Mouse (Mus musculus): Measurements from ENCODE around the gene Dpy30.

Gene Dpy30

DNA sequence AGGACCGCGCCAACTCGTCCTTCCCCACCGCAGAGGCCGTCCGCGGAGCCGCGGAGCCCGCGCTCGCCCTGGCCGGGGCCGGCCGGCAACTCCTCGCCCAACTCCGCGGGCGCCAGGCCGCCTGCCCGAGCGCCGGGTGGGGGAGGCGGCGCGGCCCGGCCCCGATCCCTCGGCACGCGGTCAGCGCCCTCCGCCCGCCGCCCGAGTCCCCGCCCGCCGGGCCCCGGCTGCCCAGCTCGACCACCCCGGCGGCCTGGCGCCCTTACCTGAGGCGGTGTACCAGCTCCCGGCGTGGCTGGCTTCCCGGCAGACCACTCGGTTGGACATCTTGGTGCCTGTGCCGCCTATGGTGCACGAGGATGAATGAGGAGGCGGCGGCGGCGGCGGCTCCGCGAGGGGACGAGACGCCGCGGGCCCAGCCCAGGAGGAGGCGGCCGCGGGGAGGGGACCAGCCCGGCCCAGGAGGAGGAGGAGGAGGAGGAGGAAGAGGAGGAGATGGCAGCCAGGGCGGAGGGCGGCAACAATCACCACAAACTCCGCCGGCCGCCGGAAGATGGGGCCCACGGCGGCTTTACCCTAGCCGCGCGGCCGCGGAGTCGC, 29.2 kb downstream of the Dpy30 start:
- DNase-seq = peak; percentile 91

DNA sequence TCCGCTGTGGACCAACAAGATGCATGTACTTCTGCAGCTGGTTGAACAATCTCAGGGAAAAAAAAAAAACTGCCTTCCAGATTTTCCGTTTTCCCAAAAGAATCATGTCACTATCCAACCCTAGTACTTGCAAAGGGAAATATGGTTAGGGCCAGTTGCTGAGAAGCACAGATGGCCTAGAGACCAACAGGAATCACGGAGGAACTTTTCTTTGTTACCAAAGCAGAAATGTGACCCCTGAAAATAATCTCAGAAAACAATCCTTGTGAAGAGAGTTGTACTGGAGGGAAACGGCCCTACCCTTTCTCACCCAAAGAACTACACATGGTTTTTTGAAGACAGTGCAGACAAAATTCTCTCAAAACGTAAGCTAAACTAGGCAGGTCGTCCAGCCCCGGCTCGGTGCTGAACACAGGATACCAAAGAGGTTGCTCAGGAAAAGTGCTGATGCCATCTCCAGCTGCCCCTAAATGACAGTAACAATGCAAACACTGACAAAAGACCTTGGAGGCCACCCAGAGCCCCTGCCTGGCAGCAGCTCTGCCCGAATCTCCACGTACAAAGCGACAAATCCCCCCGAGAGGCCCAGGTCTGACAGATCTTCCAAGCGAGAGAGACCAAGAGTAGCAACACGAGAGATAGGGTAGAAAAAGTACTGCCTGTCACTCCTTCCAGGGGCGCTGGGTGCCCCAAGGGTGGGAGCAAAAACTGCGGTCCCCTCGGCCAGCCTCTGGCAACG, 29.9 kb downstream of the Dpy30 start:
- DNase-seq = peak; percentile 50

DNA sequence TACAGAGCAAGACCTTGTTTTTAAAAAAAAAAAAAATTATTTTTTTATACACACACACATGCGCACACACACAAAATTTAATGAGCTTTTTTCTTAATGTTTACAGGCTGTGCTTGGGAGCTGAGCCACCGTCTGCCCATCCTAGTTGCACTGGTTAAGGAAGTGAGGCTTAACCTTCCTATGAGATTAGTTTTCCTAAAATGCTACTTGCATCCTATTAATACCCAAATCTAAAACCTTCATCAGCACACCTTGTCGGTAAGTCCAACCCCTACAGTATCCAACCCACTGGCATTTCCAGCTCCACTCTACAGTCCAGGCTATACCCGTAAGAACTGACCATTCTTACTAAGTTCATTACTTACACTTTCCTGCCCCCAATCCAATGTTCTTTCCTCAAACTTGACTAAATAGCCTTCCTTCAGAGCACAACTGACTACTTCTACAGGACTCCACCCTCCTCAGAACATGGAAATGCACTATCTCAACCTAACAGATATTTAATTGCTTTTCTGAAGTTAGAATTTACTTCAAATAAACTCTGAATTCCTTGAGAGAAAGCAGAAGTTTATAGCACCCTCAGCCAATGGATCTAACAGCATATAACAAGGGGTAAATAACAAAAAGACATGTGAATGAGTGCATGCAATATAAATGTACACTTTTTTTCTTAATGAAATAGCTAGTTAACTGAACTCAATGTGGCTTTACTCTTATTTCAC, 31.9 kb downstream of the Dpy30 start:
- no peak for DNase-seq

DNA sequence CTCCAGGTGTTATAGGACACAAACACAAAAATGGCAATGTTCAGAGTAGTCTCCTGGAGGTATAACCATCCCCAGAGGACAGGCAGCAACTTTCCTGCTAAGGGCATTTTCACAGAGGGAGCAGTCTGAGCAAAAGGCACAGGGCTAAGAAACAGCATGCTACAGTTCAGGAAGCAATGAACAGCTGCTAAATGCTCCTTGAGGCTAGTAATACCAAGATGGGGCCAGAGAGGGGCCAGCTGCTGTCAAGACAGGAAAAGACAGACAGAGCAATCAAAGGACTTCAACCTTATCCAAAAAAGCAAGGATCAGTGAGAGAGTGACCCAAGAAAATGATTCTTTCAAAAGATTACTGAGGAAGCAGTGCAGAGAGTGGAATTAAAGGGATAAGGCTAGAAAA, 32.9 kb downstream of the Dpy30 start:
- DNase-seq = no peak

DNA sequence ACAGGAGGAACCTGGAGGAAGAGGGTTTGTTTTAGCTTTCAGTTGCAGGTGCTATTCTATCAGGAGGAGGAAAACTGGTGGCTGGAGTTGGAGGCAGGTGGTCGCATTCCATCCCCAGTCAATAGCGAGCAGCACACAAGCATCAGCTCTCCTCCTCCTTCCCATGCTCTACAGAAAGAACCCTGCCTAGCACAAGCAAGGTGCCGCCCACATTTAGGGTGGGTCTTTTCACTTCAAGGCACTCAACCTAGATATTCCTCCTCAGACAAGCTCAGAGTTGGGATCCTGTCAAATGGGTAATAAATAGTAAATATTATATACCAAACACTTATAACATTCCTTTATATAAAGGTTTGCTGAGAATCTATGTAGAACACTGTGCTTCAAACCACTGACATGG, 33.5 kb downstream of the Dpy30 start:
- peak; percentile 73 for DNase-seq

DNA sequence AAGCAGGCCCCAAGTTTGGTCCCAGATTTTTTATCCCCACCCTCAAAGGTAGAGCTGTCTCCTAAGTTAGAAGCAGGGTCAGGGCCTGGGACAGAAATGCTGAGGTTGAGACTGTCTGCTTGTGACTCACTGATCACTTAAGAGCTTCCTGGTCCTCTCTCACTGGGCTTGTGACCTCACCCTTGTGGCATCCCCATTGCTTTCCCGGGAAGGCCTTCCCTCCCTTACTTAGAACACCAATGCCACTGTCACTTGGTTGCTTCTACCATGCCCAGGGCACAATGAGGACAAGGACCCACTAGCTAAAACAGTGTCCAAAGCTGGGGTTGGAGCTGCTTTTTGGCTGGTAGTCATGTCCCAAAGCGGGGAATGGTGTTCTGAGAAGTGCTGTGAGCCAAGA, 35.1 kb downstream of the Dpy30 start:
- DNase-seq = no peak

DNA sequence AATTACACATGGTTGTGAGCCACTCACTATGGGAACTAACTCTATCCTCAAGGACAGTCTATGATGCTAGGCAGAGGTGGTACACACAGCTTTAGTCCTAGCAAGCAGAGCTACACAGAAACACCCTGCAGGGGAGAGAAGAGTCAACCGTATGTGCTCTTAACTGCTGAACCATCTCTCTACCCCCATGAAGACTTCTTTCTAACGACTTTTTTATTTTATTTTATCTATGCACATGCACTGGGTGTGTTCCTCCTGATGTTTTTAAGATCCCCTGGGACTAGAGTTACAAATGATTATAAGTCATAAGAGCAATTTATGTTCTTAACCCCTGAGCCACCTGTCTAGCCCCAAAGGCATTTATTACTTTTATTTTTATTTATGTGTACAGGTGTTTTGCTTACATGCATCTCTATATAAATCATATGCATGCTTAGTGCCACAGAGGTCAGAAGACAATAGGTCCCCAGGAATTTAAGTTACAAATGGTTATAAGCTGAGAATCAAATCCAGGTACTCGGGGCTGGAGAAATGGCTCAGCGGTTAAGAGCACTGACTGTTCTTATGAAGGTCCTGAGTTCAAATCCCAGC, 37.5 kb downstream of the Dpy30 start:
- no peak for DNase-seq

DNA sequence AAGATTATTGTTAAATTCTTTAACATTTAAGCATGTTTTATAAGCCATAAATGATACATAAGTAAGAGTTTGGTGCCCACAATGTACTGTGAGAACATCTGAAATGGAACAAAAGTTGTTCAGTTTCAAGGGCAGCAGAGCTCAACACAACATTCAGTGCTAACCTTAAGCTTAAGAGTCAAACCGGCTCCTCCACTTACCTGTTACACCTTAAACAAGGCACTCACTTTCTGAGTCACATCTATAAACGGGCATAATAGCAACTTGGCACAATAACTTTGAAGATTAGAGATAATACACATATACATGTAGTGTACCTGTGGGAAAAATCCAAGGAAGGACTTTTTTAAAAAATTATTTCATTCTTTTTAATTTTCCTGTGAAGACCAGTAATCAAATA, 38.0 kb downstream of the Dpy30 start:
- DNase-seq = no peak

DNA sequence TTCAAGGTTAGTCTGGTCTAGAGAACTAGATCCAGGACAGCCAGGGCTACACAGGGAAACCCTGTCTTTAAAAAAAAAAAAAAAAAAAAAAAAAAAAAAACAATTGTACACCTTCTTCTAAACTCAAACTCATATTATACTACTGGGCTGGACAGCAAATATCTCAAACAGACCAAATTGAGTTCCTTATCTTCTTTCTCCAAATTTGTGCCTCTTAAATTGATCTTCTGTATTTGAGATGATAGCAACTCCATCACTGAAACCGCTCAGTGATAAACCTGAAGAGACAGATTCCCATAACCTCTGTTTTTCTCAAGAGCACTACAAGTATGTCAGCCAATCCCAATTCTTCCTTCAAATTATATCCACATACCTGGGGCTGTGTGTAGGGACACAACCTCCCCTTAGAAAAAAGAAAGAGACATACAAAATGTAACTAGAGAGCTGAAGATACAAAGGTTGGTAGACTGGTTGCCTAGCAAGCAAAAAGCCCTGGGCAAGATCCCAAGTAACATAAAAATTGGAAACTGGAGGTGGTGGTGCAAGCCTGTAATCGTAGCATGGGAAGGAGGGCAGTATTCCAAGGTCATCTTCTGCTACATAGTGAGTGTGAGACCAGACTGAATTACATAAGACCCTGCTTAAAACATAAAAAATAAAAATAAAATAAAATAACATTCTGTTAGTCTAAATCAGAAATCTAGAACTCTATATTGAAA, 39.2 kb downstream of the Dpy30 start:
- no peak for DNase-seq

DNA sequence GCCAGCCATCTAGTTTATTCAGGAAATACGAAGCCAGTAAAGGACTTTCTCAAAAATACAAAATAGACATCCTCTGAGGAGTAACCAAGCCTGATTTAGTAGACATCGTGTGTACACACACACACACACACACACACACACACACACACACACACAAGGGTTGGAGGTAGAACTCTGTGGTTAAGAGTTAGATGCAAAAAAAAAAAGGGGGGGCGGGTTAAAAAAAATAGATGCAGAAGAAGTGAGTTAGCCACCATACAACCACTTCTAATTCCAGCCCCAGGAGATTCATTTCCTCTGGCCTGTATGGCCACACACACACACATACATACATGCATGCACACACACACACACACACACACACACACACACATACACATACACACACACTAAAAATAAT, 41.7 kb downstream of the Dpy30 start:
- DNase-seq = no peak

DNA sequence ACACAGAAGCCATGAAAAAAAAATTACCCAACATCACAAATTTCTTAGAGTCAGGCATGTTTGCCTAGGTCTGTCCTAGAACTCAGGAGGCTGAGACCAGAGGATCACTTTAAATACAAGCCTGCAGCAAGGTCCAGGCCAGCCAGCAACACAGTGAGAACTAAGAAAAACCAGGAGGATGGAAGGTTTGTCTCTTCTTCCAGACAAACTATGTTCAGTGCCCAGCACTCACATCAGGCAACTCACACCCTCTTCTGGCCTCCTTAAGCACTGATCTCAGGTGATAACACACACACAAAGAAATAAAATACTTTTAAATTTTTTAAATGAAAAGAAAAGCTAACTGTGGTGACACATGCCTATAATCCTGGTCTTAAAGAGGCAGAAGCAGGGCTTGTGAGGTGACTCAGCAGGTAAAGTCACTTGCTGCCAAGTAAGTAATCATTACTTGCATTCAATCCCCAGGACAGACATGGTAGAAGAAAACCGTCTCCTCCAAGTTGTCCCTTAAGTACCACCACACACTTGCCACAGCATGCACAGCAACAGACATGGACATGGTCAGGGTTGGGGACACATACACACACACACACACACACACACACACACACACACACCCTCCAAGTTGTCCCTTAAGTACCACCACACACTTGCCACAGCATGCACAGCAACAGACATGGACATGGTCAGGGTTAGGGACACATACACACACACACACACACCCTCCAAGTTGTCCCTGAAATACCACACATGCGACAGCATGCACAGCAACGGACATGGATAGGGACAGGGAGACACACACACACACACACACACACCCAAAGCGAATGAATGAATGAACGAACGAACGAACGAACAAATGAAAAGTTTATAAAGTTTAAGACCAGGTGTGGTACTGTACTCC, 44.5 kb downstream of the Dpy30 start:
- no peak for DNase-seq

DNA sequence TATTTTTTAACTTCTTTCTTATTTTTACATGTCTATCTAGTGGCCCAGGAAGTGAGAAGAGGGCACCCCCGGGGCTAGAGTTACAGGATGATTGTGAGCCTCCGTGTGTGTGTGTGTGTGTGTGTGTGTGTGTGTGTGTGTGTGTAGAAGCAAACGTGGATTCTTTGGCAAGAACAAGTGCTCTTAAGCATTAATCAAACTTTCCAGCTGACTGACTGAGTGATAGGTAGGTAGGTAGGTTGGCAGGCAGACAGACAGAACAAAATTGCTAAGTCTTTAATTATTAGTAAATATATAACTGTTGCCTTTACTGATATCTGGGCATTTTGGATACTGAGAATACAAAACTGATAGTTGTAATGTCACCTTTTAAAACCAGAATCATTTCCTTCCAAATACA, 49.3 kb downstream of the Dpy30 start:
- no peak for DNase-seq

DNA sequence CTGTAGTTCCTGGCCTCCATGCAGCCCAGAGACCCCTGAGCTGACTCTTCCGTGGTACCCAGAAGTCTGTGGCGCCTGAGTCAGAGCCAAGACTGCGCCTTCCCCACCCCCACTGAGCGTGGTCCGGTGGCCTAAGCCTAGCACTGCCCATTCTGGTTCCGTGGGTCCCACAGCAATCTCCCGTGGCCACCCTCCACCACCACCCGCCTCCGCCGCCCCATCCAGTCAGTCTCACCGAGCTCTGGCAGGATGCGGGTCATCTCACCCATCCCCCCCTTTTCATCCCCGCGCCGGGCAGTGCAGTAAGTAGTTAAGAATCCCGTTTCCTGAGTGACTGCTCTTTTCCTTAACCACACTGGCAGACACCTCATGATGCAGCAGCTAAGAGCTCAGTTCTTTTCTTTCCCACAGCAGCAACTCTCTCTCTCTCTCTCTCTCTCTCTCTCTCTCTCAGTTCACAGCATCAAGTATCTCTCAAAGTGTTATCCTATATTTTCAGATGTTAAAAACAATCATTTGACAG, 51.0 kb downstream of the Dpy30 start:
- DNase-seq = peak; percentile 23

DNA sequence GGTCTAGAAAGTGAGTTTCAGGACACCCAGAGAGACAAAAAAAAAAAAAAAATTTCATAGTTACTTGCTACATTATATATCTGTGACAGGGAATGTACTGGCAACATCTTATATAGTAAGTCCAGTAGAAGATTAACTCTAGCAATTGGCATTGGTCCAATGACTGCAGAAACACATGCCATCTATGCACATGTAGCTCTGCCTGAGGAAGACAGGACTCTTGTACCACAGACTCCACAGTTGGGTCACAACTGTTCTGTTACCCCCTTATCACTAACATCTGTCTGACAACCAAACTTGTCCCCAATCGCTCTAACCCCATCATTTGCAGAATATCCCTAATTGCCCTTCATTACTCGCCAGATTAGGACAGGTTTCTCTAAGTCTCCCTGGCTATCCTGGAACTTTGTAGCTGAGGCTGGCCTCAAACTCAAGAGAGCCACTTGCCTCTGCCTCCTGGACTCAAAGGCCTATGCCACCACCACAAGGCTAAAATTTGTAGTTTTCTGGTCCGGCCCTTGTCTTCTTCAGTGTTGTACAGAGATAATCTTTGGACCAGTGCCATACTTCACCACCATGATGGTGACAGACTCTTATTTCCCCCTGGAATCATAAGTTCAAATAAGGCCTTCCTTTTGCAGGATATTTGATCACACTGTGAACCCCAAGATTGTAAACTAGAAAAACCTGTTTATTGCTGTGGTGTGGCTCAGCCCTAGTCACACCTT, 52.0 kb downstream of the Dpy30 start:
- no peak for DNase-seq

DNA sequence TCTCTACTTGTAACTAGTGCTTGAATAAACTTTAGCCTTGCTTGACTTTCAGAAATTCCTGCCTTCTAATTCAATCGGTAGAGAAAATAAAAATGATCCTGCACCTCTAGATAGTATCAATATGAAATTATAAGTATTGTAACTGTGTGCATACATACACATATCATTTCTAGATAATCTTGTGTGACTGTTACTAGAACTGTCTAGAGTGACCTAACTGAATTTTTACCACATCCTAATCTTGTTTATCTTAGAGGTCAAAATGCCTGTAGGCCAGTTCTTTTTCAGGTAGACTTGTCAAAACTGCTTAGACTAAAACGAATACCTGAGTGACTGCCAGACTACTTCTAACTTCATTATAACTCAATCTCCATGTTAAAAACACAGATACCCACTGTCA, 53.5 kb downstream of the Dpy30 start:
- DNase-seq = no peak

DNA sequence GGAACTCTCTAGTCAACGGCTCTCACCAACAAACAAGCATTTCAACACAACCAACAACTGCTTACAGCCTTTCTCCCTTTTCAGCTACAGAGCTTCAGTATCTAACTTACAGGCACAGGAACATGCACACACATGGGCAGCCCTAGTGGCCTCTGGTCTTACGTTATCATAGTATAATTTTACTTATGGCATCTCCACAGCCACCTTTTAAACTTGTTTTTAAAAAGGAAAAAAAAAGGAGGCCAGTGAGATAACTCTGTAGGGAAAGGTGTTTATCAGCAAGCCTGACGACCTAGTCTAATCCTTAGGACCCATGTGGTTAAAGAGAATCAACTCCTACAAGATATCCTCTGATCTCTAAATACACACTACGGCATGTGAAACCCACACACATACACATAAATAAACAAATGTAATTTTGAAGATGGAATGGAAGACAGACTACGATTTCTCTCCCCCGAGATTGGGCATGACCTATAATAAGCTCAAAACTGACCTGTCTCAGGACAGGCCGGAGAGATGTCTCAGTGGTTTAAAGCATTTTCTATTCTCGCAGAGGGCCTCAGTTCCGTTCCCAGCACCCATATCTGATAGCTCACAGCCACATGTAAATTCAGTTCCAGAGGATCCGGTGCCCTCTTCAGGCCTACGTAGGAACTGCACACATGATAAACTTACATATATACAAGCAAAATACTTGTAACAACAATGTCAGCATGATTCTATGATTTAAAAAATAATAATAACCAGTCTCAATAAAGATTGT, 56.1 kb downstream of the Dpy30 start:
- DNase-seq = peak; percentile 64

DNA sequence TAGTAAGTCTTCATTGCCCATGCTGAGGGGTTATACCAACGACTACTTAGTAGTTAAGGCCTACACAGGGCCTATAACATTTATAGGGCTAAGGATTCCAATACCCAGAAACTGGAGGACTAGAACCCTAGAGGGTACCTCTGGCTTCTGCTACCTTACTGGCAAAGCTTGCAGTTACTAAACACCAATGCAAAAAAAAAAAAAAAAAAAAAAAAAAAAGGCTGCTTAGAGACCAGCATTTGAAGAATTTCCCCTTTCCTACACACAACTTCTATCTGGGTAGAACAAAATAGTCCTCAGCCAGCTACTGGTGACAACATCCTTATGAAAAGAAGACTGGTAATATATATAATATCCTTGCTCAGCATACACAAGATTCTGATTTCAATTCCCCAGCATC, 58.1 kb downstream of the Dpy30 start:
- no peak for DNase-seq

DNA sequence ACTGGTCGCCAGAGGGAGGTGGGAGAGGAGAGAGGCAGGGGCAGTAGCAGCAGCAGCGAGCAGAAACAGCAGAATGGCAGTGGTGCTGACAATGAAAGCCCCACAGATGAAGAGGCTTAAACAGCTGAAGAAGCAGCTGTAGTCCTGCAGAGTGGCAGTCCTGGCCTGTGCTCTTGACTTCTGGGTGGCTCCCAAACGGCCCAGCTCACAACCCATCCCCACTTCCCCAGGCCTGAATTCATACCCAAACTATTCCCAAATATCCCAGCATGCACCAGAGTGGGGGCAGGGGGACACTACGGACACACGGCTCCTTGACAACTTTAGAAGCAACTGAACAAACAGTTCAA, 58.6 kb downstream of the Dpy30 start:
- peak; percentile 11 for DNase-seq

DNA sequence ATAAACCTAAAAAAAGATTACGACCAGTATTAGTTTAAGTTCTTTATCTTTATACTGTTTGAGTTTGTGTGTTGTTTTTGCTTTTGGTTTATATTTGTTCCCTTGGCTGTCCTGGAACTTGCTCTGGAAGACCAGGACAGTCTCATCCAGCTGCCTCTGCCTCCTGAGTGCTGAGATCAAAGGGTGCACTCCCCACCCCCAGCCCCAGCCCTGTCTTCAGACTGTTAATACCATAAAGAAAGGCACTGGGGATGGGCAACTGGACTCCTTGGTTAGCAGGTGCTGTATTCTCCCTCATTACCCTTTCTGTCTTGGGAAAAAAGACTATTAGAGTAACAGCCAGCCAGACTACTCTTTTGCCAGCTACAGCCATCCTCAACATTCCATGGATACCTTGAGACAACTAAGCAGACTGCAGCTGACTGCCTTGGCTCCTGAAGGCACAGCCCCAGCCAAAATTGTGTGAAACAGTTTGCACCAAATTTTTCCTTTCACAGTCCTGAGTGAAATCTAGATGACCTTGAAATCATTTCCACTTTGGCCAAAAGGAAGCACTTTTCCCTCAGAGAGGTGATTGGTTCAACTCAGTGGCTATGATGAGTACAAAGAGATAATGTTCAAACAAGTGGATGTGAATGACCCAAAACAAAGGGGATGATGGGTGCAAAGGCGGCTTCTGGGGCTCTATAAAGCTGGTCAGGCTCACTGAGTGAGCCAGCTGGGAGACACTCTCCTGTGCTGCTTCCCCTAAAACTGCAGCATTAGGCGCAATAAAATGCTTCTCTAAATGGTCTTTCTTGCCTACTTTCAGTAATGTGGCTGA, 59.2 kb downstream of the Dpy30 start:
- DNase-seq = no peak

DNA sequence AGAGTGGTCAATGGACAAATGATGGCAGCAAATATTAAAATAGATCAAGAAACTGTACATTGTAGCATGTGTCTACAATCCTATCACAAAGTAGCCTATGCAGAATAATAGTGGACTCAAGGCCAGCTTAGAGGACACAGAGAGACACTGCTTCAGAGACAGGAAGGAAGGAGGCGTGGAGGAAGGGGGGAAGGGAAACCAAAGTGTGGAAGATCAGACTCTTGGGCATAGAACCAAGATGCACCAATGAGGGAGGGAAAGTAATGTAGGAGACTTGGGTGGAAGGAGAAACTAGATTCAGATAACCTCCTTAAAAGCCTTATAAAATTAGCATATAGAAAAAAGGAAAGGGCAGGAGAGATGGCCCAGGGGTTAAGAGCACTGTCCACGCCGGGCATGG, 61.3 kb downstream of the Dpy30 start:
- DNase-seq = no peak

Data from liver (tissue).